Mouse (Mus musculus) G1E (cell line): ENCODE data around the gene Ahnak. TPM values are rescaled to one million over a fixed set of nuclear protein-coding genes. Genes with fewer than 3 reads are reported as not detected.

Source experiments
- ATAC-seq: 2 replicates; pipeline ENCODE4 v1.8.0; 2016; ENCODE audit warnings: mild to moderate bottlenecking; ENCODE audit not compliant: insufficient number of reproducible peaks, poor library complexity, low FRiP score, severe bottlenecking; ENCODE audit errors: extremely low read depth
- DNase-seq: peaks from one replicate; pipeline ENCODE4 v3.0.0; 2012; ENCODE audit warnings: low spot score
- H3K27me3 ChIP-seq: 2 replicates; pipeline ENCODE4 v1.6.1; 2012; ENCODE audit warnings: mild to moderate bottlenecking, low read length, inconsistent platforms; ENCODE audit not compliant: insufficient read depth
- H3K36me3 ChIP-seq: replicated peaks from 2 replicates; pipeline ENCODE3; 2012; ENCODE audit warnings: mild to moderate bottlenecking, inconsistent platforms
- H3K4me1 ChIP-seq: 2 replicates; pipeline ENCODE4 v1.6.1; 2012; ENCODE audit warnings: low read depth, low read length, inconsistent platforms, mixed read lengths; ENCODE audit not compliant: insufficient read depth
- H3K4me3 ChIP-seq: 2 replicates; pipeline ENCODE4 v1.5.1; 2012; ENCODE audit warnings: low read depth, mild to moderate bottlenecking, inconsistent platforms, low read length, moderate library complexity, mixed read lengths
- H3K9me3 ChIP-seq: replicated peaks from 2 replicates; pipeline ENCODE4 v1.6.1; 2012; ENCODE audit warnings: inconsistent platforms
- CTCF ChIP-seq: IDR thresholded peaks from 2 replicates; pipeline ENCODE4 v1.5.1; 2012; ENCODE audit warnings: low read depth, low read length, inconsistent platforms, mixed read lengths
- GATA1 ChIP-seq: IDR thresholded peaks from 2 replicates; pipeline ENCODE4 v1.6.1; 2012; ENCODE audit warnings: borderline replicate concordance, low read length, inconsistent platforms, mixed read lengths
- GATA2 ChIP-seq: IDR thresholded peaks from 2 replicates; pipeline ENCODE4 v1.6.1; 2012; ENCODE audit warnings: low read depth, low read length, inconsistent platforms, borderline replicate concordance
- POLR2AphosphoS5 ChIP-seq: IDR thresholded peaks from 2 replicates; pipeline ENCODE4 v1.6.1; 2012; ENCODE audit warnings: low read depth, low read length, inconsistent platforms; ENCODE audit not compliant: insufficient replicate concordance
- TAL1 ChIP-seq: conservative IDR thresholded peaks from 2 replicates; pipeline ENCODE4 v1.6.1; 2012; ENCODE audit warnings: low read depth, low read length, inconsistent platforms, mixed read lengths
- polyA plus RNA-seq: library from polyadenylated mRNA; stranded (reverse); fragments of >175 nt; gene quantifications from 2 replicates; pipeline ENCODE4 v1.2.3, GENCODE M21; 2012
- total RNA-seq, 2 experiments: library from RNA; stranded (forward) in 1 of 2; stranded (reverse) in 1 of 2; fragments of 200-1000 nt in 1 of 2; fragments of >200 nt in 1 of 2; fragmentation: Nextera tagmentation in 1 of 2; gene quantifications; 2 replicates each; pipeline ENCODE4 v1.2.3; 2014 to 2017

The Ahnak gene
- total and polyA plus RNA-seq, 3 experiments, result 10.4 to 124 (median 27.8) TPM

GRCm38 (mm10) chr19:8976535-8976934 lies 12.5 kb upstream of the Ahnak start:
- Histone ChIP-seq H3K4me1 (peaks cover 88% of the 10 kb centered on the region), H3K9me3 (no peaks in the 10 kb centered on the region), H3K27me3 (no peaks in the 10 kb centered on the region), H3K4me3 (no peak overlapping the region), H3K36me3 (peaks cover 98% of the 10 kb centered on the region)
- TF ChIP-seq CTCF (peak; percentile 47; the same call in 1 of the 2 replicates), POLR2AphosphoS5 (no peak)
- no peak for DNase-seq
- no peak for ATAC-seq

DNA sequence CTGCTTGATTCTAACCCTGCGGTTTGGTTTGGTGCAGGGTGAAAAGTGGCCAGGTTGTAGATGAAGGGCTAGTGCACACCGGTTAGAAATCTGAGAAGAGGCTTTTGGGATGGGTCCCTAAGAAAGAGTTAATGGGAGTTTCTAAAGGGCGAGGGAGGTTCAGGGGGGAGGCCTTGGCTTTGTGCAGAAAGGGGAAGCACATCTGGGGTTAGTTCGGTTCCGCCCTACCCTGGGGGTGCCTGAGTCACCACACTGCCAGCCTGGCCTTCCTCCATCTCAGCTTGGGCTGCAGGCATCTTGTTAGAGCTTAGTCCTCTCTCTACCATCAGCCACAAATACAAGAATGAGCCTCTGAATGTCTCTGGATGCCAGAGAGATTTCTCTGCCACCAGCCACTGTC lies 8.3 kb upstream of the Ahnak start:
- peaks cover 83% of the 10 kb centered on the region for H3K4me1 ChIP-seq
- ATAC-seq, result peak; percentile 37; the same call in 1 of the 2 replicates

GRCm38 (mm10) chr19:8981450-8982168 lies 7.5 kb upstream of the Ahnak start:
- no peak for ATAC-seq
- H3K36me3 ChIP-seq, result peaks cover 62% of the 10 kb centered on the region
- no peak for TF ChIP-seq CTCF
- no peak for TF ChIP-seq TAL1
- TF ChIP-seq GATA2, result no peak
- no peaks in the 10 kb centered on the region for H3K27me3 ChIP-seq
- no peaks in the 10 kb centered on the region for H3K9me3 ChIP-seq
- no peak overlapping the region for H3K4me3 ChIP-seq
- peaks cover 74% of the 10 kb centered on the region for H3K4me1 ChIP-seq
- DNase-seq, result no peak

More for the DNA sequence above, 8.3 kb upstream of the Ahnak start:
- TF ChIP-seq CTCF (no peak), POLR2AphosphoS5 (no peak), TAL1 (no peak), GATA2 (no peak), GATA1 (no peak)
- peaks cover 71% of the 10 kb centered on the region for H3K36me3 ChIP-seq
- no peaks in the 10 kb centered on the region for H3K9me3 ChIP-seq
- DNase-seq, result peak; percentile 57
- no peak overlapping the region for H3K4me3 ChIP-seq
- H3K27me3 ChIP-seq, result no peaks in the 10 kb centered on the region

DNA sequence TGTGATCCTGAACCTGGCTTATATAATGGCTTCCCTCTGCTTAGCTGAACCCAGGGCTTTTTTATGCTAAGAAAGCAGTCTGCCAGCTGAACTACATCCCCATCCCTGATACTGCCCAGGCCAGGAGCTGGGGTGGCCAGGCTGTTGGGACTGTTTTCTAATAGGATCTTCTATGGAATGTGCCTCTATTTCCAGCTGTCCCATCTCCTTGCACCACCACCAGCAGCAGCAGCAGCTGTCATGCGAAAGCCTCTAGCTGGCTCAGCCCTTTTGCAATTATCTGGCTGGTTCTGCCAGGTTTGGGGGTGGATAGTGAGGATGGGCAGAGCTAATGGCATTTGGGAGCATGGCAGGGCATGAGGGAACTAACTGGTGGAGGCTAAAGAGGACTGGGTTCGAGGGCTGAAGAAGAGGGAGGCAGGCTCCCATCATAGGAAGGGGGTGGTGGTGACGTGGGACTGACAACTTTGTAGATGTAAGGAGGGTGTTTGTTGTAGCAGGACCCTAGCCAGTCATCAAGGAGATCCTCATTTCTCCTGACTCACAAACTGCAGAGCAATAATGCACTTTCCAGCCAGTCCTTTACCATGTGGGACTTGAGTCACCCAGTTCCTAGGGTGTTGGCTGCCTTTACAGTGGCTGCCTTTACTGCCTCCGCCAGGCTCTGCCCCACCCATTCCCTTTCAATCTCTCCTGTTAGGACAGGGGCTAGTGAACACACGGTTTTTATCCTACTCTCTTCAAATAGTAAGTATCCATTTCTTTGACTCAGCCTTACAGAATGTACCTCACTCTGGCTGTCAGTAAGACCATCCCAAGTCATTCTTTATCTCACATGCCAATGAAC lies 6.6 kb upstream of the Ahnak start:
- Histone ChIP-seq H3K36me3 (peaks cover 53% of the 10 kb centered on the region), H3K4me1 (peaks cover 70% of the 10 kb centered on the region), H3K9me3 (no peaks in the 10 kb centered on the region), H3K4me3 (no peak overlapping the region), H3K27me3 (no peaks in the 10 kb centered on the region)
- TF ChIP-seq GATA1 (no peak), CTCF (no peak), TAL1 (no peak), GATA2 (no peak), POLR2AphosphoS5 (no peak; the same call in 1 of the 2 replicates)
- DNase-seq (no peak), ATAC-seq (0 out of 2 replicates have a peak, but pooled peaks have one; percentile 25)

DNA sequence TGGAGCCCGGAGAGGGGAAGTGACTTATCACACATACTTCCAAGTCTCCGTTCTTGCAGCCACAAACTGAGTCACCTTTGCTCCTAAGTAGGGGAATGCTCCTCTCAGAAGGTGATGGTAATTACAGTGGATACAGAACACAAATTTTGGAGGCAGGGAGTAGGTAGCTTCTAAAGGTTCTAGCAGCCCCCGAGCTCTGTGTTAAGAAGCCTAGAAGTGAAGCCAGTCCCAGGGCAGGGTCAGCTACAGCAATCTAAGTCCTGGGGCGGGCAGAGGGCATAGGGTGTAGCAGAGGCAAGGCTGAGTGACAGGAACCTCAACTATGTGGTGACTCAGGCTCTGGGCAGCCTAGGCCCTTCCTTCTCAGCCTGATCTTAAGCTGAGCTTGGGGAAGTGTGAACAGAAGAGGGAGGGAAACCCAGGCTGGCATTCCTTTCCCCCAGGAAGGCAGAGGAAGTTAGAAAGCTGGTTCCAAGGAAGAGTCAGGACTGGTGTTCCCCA lies 5.9 kb upstream of the Ahnak start:
- DNase-seq (no peak), ATAC-seq (no peak)
- H3K36me3 ChIP-seq, result peaks cover 46% of the 10 kb centered on the region
- H3K27me3 ChIP-seq, result peaks cover 6% of the 10 kb centered on the region
- no peak overlapping the region for H3K4me3 ChIP-seq
- H3K4me1 ChIP-seq, result peaks cover 71% of the 10 kb centered on the region
- H3K9me3 ChIP-seq, result no peaks in the 10 kb centered on the region
- TF ChIP-seq GATA2 (no peak), GATA1 (no peak)

- peaks cover 17% of the 10 kb centered on the region for H3K27me3 ChIP-seq
- DNase-seq (no peak), ATAC-seq (no peak)
- TF ChIP-seq TAL1, result no peak
- TF ChIP-seq GATA1, result no peak
- TF ChIP-seq POLR2AphosphoS5, result no peak
- TF ChIP-seq CTCF, result no peak
- TF ChIP-seq GATA2, result no peak
- H3K4me3 ChIP-seq, result no peak overlapping the region
- H3K4me1 ChIP-seq, result peaks cover 72% of the 10 kb centered on the region
- no peaks in the 10 kb centered on the region for H3K9me3 ChIP-seq
- peaks cover 35% of the 10 kb centered on the region for H3K36me3 ChIP-seq
Observed at GRCm38 (mm10) chr19:8984255-8984868, 4.7 kb upstream of the Ahnak start.
